Mouse (Mus musculus) lung, postnatal 0 days (tissue): ENCODE results near the gene D130043K22Rik. TPM values are rescaled to one million over a fixed set of nuclear protein-coding genes. Genes with fewer than 3 reads are reported as not detected.

Experiments
- ATAC-seq: fragments of 200-750 bp; cut with Nextera tagmentation; 2 replicates; pipeline ENCODE4 v1.8.0; 2017; ENCODE audit warnings: moderate library complexity
- DNase-seq: peaks from one replicate; pipeline ENCODE4 v3.0.0-alpha.2; 2016; ENCODE audit warnings: low spot score
- H3K27ac ChIP-seq: fragments of 300-500 bp; sonication (generic); 2 replicates; pipeline ENCODE4 v1.5.1; 2014; ENCODE audit warnings: antibody characterized with exemption, mild to moderate bottlenecking, low read length, mixed read lengths
- H3K27me3 ChIP-seq: fragments of 300-500 bp; sonication (generic); replicated peaks from 2 replicates; pipeline ENCODE4 v1.6.1; 2014; ENCODE audit warnings: low read length, mixed read lengths; ENCODE audit not compliant: insufficient read depth
- H3K36me3 ChIP-seq: fragments of 300-500 bp; sonication (generic); 2 replicates; pipeline ENCODE4 v1.6.1; 2014; ENCODE audit warnings: low read length, mixed read lengths; ENCODE audit not compliant: insufficient read depth
- H3K4me1 ChIP-seq: fragments of 300-500 bp; sonication (generic); 2 replicates; pipeline ENCODE4 v1.6.1; 2014; ENCODE audit warnings: antibody characterized with exemption, low read depth, low read length, mixed read lengths; ENCODE audit not compliant: insufficient read depth
- H3K4me2 ChIP-seq: fragments of 300-500 bp; sonication (generic); replicated peaks from 2 replicates; pipeline ENCODE4 v1.6.1; 2014; ENCODE audit warnings: low read depth, mild to moderate bottlenecking, low read length, moderate library complexity, mixed read lengths
- H3K4me3 ChIP-seq: fragments of 300-500 bp; sonication (generic); 2 replicates; pipeline ENCODE4 v1.5.1; 2014; ENCODE audit warnings: low read depth, low read length
- H3K9ac ChIP-seq: fragments of 300-500 bp; sonication (generic); replicated peaks from 2 replicates; pipeline ENCODE4 v1.6.1; 2014; ENCODE audit warnings: low read depth, mild to moderate bottlenecking
- H3K9me3 ChIP-seq: fragments of 300-500 bp; sonication (generic); 2 replicates; pipeline ENCODE4 v1.6.1; 2016; ENCODE audit warnings: low read length, mixed read lengths
- CTCF ChIP-seq: IDR thresholded peaks from 2 replicates; pipeline ENCODE4 v1.5.1; 2016; ENCODE audit warnings: antibody characterized with exemption, mild to moderate bottlenecking
- EP300 ChIP-seq: IDR thresholded peaks from 2 replicates; pipeline ENCODE4 v1.6.1; 2016; ENCODE audit warnings: antibody characterized with exemption, mild to moderate bottlenecking, control low read depth
- WGBS: fragments of 180-500 bp; shearing (Covaris S2); extraction: QIAGEN DNeasy Blood & Tissue Kit; methylation state at CpG from one replicate; pipeline ENCODE4 v1.1.7; 2014; 5-methylcytosine and 5-hydroxymethylcytosine counted together
- polyA plus RNA-seq: library from polyadenylated mRNA; unstranded; fragments of >200 nt; fragmentation: Nextera tagmentation; extraction: Ambion mirVana; gene quantifications from 2 replicates; pipeline ENCODE4 v1.2.1, GENCODE M21; 2015

The D130043K22Rik gene
- polyA plus RNA-seq, 1 experiment from 2014 or later: 0.35 TPM

DNA sequence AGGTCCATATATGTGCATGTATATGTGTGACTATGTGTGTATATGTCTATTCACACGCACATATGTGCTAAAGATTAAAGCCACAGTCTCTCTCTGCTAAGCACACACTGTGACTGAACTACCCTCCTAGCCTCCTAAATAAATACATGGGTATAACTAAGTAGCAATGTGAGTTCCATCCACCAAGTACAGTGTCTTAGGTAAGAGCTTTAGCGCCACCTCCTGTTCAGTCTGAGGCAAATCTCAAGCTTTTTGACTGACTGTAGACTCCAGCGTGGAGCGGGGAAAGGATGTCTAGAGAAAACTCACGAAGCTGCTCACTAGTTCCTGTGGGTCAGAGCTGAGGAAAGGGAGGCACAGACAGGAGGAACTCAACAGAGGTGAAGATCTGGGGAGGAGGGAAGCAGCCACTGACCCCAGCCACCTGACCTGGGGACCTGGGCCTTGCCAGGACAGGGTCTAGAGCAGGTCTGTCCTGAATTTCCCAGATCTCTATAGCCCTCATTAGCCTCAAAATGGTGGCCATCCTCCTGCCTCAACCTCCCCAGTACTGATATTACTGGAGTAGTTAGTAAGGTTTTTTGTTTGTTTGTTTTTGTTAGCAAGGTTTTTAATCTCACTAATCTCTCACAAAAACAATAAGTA is 75.5 kb downstream of the D130043K22Rik start:
- H3K9ac ChIP-seq: no peak overlapping the region
- H3K4me2 ChIP-seq: no peak overlapping the region
- peak; percentile 93 for DNase-seq
- no peaks in the 10 kb centered on the region; the same call in 1 of the 2 replicates for H3K36me3 ChIP-seq
- H3K27ac ChIP-seq: no peak overlapping the region
- H3K9me3 ChIP-seq: no peaks in the 10 kb centered on the region
- H3K27me3 ChIP-seq: no peaks in the 10 kb centered on the region
- H3K4me1 ChIP-seq: no peaks in the 10 kb centered on the region
- peak; percentile 84 for ATAC-seq
- H3K4me3 ChIP-seq: no peak overlapping the region
- TF ChIP-seq EP300: no peak
- peak; percentile 90 for TF ChIP-seq CTCF
- WGBS: 27% methylated on average over 5 of the region's 5 CpGs

DNA sequence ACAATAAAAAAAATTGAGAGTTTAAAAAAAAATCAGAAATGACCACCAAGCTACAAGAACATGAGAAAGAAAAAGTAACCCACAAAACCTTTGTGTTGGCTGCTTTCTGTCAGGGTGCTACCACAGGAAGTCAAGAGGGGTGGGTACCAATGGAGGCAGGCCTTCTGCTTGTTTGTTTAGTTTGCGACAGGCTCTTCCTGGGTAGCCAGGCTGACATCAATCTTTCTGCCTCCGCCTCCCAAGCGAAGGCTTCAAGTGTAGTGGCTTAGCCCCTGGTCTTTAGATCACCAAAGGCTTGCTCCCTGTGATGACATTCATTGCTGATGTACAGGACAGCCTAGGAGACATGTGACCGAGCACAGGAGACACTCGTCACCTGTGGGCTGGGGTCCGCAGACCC is 76.3 kb downstream of the D130043K22Rik start:
- no peak overlapping the region for H3K9ac ChIP-seq
- H3K27me3 ChIP-seq: no peaks in the 10 kb centered on the region
- H3K27ac ChIP-seq: no peak overlapping the region
- no peak overlapping the region for H3K4me2 ChIP-seq
- H3K36me3 ChIP-seq: no peaks in the 10 kb centered on the region; the same call in 1 of the 2 replicates
- ATAC-seq (peak; percentile 48; the same call in 1 of the 2 replicates), DNase-seq (no peak)
- no peaks in the 10 kb centered on the region for H3K9me3 ChIP-seq
- TF ChIP-seq CTCF (no peak), EP300 (no peak)
- H3K4me3 ChIP-seq: no peak overlapping the region
- no peaks in the 10 kb centered on the region for H3K4me1 ChIP-seq
- 57% methylated on average over 6 of the region's 6 CpGs for WGBS

DNA sequence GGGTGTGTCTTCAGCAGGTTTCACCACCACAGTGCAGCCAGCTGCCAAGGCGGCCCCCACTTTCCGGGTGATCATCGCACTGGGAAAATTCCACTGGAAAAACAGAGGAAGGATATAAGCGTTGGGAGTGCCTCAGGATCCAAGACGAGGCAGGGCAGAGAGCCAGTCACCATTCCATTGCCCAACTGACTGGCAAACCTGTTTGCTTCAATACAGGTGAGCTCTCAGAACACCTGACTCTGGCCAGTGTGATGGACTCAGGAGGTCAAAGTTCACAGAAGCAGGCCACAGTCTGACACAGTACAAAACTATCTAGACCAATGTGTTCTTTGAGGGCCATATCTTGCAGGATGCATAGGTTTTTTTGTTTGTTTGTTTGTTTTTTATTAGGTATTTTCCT is 79.1 kb downstream of the D130043K22Rik start:
- DNase-seq (no peak), ATAC-seq (peak; percentile 39; the same call in 1 of the 2 replicates)
- Histone ChIP-seq H3K4me3 (no peak overlapping the region), H3K36me3 (no peaks in the 10 kb centered on the region; the same call in 1 of the 2 replicates), H3K4me1 (no peaks in the 10 kb centered on the region), H3K9me3 (no peaks in the 10 kb centered on the region), H3K27ac (no peak overlapping the region), H3K9ac (no peak overlapping the region), H3K4me2 (no peak overlapping the region), H3K27me3 (no peaks in the 10 kb centered on the region)
- WGBS: 78% methylated on average over 5 of the region's 5 CpGs
- TF ChIP-seq CTCF (no peak), EP300 (no peak)

DNA sequence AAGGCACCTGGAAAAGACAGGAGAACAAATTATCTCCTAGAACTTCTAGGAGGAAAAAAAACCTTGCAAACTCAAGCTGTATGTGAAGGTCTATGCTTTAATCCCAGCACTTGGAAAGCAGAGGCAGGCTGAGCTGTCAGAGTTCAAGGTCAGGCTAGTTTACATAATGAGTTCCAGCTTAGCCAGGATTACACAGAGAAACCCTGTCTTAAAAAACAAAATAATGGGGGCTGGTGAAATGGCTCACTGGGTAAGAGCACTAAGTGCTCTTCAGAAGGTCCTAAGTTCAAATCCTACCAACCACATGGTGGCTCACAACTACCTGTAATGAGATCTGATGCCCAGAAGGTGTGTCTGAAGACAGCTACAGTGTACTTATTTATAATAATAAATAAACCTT is 85.7 kb downstream of the D130043K22Rik start:
- DNase-seq: no peak
- Histone ChIP-seq H3K4me1 (no peaks in the 10 kb centered on the region), H3K4me2 (no peak overlapping the region), H3K9me3 (no peaks in the 10 kb centered on the region), H3K4me3 (no peak overlapping the region), H3K36me3 (no peaks in the 10 kb centered on the region), H3K9ac (no peak overlapping the region), H3K27ac (no peak overlapping the region), H3K27me3 (no peaks in the 10 kb centered on the region)
- no peak for ATAC-seq
- TF ChIP-seq CTCF (no peak), EP300 (no peak)

DNA sequence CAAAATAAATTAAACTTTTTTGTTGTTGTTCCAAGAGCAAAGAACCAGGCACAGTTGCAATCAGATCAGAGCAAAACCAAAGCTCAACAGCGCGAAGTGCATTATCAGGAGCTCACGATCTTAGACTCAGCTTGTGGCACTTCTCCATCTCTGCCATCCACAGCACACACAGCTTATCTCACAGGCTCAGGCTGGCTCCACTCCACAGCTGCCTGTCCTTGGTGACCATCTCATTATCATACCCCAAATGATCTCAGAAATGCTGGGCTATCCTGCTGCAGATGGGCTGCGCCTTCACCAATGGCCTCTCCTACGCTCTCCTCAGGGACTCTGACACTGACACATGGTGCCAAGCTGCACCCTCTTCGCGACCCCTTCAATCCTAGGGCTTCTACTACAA is 88.3 kb downstream of the D130043K22Rik start:
- Histone ChIP-seq H3K4me1 (no peaks in the 10 kb centered on the region), H3K36me3 (no peaks in the 10 kb centered on the region), H3K4me2 (no peak overlapping the region), H3K27me3 (no peaks in the 10 kb centered on the region), H3K27ac (no peak overlapping the region), H3K9ac (no peak overlapping the region), H3K9me3 (no peaks in the 10 kb centered on the region), H3K4me3 (no peak overlapping the region)
- no peak for DNase-seq
- no peak for TF ChIP-seq CTCF
- no peak for TF ChIP-seq EP300
- WGBS: 88% methylated on average over 7 of the region's 7 CpGs
- ATAC-seq: no peak

DNA sequence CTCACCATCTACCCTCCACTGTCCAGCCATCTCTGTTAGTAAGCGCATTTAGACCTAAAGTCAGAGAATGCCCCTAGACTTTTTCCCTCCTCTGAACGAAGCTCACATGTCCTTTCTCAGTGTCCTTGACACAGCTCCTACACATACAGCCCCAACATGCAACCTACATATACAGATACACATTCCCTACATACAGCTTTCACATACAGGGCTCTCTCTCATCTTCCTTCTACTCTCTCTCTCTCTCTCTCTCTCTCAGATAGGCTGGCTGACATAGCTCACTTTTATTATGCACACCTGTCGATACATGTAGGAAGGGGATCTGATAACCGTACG is 91.8 kb downstream of the D130043K22Rik start:
- Histone ChIP-seq H3K9me3 (no peaks in the 10 kb centered on the region), H3K27ac (0 out of 2 replicates have a peak overlapping the region, but pooled peaks have one; percentile 75), H3K27me3 (no peaks in the 10 kb centered on the region), H3K36me3 (no peaks in the 10 kb centered on the region), H3K4me3 (peak overlapping the region; percentile 96), H3K9ac (peak overlapping the region; percentile 86), H3K4me2 (peak overlapping the region; percentile 79), H3K4me1 (no peaks in the 10 kb centered on the region)
- no peak for DNase-seq
- TF ChIP-seq CTCF (no peak), EP300 (no peak)
- peak; percentile 23 for ATAC-seq
- WGBS: 32% methylated on average over 5 of the region's 5 CpGs
